Mouse (Mus musculus): ENCODE data around the gene Creb3l1.

Creb3l1 gene

DNA sequence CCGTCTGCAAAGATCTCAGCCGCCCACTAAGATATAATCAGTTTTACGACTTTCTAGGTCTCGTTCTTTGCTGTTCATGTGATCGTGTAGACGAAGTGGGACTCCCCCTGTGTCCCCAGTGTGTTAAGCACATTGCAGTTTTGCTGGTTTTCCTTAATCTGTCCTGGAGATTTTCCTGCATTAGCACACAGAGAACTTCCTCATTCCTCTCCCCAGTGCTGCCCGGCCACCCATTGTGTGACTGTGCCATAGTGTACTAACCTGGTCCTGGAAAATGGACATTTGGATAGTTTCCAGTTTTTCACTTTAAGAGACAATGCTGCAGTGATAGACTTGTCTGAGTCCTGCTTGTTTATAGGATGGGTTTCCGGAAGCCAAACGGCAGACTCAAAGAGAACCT lies 10.0 kb upstream of the Creb3l1 start:
- DNase-seq (ENCODE audit: low spot score in 2 of 2) = no peak

DNA sequence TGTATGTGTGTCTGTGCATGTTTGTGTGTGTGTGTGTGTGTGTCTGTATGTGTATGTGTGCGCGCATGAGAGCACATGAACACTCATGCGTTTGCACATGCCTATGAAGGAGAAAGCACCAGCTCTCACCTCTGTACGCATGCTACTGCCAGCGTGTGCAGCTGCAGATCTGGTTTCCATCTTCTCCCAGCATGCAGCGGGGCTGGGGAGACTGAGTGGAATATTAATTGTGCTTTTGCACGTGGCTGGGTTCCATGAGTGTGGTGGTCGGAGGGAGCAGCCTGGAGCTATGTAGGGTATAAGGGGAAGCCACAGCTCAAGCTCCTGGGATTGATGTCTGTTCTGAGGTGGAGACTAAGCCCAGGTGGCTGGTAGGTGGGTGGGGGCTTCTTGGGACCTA lies 6.3 kb upstream of the Creb3l1 start:
- no peak for DNase-seq (ENCODE audit: low spot score in 2 of 2)

DNA sequence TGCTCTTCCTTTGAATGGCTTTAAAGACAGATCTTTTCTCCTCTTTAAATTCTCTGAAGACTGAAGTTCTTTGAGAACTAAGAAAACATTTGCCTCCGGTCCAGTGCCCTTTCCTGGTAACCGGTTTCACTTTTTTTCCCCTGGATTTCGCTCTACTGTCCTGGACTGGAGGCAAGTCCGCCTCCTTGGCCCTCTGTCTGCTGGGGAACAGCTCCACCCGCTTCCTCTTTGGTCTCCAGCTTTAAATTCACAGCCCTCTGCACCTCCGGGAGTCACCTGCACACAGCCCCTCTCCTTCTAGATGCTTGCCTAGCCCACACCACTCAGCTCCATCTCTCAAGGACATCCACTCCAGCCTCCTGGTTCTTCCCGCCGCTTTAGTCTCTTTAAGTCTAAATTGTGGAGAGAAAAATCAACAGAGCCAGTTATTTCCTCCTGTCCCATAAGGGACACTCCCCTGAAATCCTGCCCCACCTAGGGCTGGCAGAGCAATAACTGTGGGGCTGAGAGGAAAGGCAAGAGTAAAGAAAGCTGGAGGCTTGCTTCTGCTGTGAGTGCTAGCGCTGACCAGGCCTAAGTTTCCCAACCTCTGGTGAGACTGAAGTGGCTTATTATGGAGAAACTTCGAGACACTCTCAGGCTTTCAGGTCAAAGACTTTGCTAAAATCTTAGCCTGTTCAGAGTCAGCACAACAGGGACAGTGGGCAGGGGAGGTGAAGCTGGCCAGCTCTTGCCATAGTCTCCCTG lies 5.3 kb upstream of the Creb3l1 start:
- DNase-seq (ENCODE audit: low spot score in 2 of 2) = no peak

DNA sequence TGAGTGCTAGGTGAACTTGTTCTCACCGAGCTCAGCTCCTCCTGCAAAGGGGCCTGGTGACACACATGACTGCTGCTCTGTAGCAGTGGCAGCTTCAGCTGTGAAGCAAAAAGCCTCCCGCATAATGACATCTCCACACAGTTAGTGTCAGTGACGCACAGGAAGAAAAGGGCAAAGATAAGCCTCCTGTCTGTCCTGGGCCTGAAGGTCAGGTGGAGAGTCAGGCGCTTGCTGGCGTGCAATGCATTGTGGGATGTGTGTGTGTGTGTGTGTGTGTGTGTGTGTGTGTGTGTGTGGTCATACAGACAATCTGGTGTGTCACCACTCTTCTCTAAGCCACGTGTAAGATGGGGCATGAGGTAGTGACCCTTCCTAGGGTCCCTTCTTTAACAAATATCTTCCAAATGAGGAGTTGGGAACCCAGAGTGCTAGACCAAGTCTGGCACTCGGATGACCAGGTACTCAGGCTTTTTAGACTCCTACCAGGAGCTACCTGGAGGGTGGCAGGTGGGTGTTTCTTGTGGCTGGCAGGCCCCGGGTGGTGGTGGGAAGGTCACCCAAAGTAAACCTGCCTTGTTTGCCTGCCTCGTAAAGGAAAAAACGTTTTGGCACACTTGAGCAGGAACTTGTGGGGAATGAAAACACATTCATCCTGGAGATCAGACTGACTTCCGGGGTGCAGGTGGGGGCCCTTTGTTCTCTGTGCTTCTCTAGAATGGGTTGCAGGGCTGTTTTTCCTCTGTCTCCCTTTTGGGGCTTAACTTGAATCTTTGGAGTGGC lies 3.7 kb upstream of the Creb3l1 start:
- no peak for DNase-seq (ENCODE audit: low spot score in 2 of 2)

DNA sequence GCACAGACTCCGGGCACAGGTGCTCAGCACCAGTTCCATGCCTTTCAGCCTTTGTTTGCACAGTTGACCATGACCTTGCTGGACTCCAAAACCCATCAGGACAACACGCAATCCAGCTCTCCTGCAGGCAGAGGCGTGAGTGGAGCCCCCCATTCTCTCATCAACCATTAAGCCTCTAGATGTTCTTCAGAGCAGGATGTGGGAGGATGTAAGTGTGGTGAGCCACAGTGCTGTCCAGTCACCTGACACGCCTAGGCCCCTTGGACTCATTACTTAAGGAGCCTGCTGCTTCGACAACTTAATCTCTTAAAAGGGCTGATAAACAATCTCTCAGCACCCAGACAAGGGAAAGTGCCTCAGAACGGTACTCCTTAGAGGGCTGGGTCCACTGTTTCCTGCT lies 1.7 kb upstream of the Creb3l1 start:
- DNase-seq (ENCODE audit: low spot score in 2 of 2) = no peak

DNA sequence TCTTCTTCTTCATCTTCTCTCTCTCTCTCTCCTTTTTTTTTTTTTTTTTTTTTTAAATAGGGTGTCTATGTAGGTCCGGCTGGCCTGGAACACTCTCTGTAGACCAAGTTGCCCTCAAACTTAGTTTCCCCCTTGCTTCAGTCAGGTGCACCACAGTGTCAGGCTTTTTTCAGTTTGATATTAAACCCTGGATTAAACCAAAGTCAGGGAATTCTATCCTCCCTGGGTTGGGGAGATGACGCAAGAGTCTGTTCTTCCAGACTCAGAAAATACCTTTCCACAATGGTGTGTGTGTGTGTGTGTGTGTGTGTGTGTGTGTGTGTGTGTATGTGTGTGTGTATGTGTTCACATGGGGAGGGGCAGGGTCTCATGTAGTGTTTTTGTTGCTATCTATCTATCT lies 900 bp upstream of the Creb3l1 start:
- DNase-seq (ENCODE audit: low spot score in 2 of 2) = no peak

GRCm38 (mm10) chr2:92023362-92024273 lies 684 bp downstream of the Creb3l1 start:
- no peak for DNase-seq (ENCODE audit: low spot score in 2 of 2)

- no peak for DNase-seq (ENCODE audit: low spot score in 2 of 2)
Observed at GRCm38 (mm10) chr2:92020676-92021265, 3.5 kb downstream of the Creb3l1 start.

DNA sequence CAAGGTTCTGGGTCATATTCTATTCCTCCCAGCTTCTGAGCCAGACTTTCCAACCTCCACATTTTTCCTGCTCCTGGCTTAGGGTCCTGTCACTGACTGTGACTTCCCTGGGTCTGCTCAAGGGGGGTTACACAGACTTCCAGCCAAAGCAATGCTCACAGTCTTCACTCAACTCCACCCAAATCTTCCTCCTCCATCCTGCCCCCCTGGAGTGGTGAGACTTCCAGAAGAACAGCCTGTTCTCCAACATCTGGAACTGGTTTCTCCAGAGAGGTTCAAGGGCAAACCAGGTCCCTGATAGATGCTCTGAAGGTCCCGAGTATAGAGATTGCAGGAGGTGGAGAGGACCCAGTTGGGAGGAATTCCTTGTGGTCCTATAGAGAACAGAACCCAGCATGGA lies 6.9 kb downstream of the Creb3l1 start:
- no peak for DNase-seq (ENCODE audit: low spot score in 2 of 2)

- DNase-seq (ENCODE audit: low spot score in 2 of 2) = no peak
Observed at GRCm38 (mm10) chr2:92016981-92017380, 7.3 kb downstream of the Creb3l1 start.

DNA sequence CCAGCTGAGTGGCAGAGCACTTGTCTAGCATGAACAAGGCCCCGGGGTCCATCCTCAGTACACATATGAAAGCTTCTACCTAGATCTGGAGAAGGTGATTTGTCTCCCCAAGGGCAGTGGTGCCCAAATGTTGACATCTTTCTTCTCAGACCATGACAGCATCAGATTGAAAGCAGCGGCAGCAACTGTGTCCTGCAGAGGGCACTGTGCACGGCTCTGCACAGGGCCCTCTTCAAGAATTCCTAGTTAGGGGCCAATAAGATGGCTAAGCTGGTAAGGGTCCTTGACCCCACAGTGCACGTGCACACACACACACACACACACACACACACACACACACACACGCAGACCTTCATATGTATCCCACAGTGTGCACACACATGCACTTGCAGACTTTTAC lies 9.4 kb downstream of the Creb3l1 start:
- DNase-seq (ENCODE audit: low spot score in 2 of 2) = no peak

DNA sequence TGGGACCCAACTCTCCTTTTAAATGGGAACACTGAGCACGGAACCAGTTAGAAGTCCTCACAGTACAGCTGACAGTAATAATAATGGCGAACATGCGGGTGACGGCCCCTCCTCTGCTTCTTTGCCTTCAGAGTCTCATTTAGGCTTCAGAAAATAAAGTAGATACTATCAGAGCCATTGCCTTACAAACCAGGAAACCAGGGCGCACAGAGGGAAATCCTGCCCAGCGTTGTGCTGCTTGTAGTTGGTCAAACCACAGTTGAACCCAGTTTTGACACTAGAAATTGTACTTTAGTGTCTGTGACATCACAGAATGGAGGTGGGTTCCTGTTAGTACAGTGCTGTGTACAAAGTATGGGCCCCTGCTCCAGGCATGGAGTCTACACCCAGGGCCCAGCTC lies 10.1 kb downstream of the Creb3l1 start:
- DNase-seq (ENCODE audit: low spot score in 2 of 2) = no peak

GRCm38 (mm10) chr2:92012768-92013445 lies 11.4 kb downstream of the Creb3l1 start:
- no peak for DNase-seq (ENCODE audit: low spot score in 2 of 2)

- DNase-seq (ENCODE audit: low spot score in 2 of 2) = no peak
Observed at GRCm38 (mm10) chr2:92011424-92012353, 12.6 kb downstream of the Creb3l1 start.

DNA sequence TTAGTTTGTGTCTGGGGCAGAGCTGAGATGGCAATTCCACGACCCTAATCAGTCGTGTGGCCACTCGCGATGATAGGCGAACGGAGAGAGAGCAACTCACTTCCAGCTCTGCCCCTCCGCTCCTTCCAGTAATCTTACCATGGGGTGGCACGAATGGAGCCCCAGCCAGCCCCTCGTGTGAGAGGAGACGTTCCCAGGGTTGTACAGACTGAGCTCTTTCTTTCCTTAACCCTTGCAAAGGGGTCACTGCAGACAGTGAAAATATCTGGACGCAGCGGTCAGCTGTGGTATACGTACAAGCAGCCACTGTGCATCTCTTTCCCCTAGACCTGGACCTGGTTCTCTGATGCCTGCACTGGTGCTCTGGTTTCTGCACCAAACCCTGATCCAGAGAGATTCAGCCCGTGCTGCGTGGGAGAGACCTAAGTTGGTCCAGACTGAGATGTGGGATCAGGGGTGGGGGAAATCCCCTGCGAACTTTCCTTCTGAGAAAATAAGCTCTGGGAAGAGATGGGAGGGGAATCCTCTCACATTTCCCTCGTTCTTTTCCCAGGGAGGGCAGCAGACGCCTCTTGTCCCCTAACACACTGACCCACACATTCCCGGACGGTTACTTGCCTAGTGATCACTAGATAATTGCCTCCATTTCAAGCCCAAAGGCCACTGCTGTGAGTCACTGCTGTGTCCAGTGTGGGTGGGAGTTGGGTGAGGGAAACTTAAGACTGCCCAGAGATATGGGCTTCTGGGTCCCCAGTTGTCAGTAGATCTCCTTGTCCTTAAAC lies 15.5 kb downstream of the Creb3l1 start:
- no peak for DNase-seq (ENCODE audit: low spot score in 2 of 2)

DNA sequence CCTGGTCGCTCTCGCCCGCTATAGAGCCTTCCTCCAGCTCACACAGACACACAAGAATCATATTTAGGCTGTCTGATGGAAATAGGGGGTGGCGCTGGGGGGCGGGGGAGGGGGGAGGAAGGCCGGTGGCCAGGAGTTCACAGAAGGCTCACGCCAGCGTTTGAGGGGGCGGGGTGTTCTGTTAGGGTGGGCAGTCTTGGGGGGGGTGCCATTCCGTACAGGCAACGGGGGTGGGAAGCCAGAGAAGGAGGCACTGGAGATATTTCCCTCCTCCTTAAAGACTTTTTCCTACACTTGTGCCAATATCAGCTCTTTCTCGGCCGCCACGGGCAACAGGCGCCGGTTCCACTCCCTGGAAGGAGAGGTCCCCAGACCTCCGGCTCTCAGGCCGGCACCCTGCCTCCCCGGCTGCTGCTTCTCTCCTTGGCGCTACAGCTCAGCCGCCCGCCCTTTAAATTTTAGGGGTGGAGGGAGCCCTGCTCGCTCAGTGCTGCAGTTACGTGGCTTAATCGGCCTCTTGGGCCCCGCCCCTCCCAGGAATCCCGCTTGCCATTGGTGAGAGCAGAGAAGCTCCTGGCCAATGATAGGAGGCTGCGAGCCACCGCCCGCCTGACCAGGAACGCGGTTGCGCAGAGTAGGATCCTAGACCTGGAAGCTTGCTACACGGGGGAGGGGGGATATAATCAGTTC lies 16.2 kb downstream of the Creb3l1 start:
- DNase-seq (ENCODE audit: low spot score in 2 of 2) = peak; percentile 83 to 85

- no peak for DNase-seq (ENCODE audit: low spot score in 2 of 2)
Observed at GRCm38 (mm10) chr2:92006983-92007921, 17.1 kb downstream of the Creb3l1 start.

DNA sequence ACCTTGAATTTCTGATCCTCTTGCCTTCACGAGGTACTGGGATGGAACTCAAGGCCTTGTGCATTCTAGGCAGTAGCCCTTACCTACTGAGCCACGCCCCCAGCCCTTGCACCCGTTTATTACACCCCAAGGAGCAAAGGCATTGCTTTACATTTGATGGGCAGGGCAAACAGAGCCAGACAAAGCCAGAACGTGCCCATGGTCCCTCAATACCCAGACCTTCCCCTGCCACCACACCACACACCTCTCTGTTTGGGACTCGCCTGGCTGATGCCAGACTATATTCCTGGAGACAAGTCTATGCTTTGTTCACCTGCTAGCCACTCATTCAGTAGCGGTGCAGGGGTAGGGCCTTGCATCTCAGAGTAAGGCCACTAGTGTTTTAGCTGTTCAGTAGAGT lies 17.8 kb downstream of the Creb3l1 start:
- no peak for DNase-seq (ENCODE audit: low spot score in 2 of 2)

Data from spleen, postnatal 14 days (tissue).